Mouse (Mus musculus) limb, embryonic 14.5 days (tissue): ENCODE measurements around the gene Ubr1. TPM values are rescaled to one million over a fixed set of nuclear protein-coding genes. Genes with fewer than 3 reads are reported as not detected.

Experiments used
- ATAC-seq: fragments of 200-750 bp; cut with Nextera tagmentation; 2 replicates; pipeline ENCODE4 v1.8.0; 2017; ENCODE audit warnings: low read depth, moderate number of reproducible peaks, moderate TSS enrichment; ENCODE audit not compliant: low FRiP score
- DNase-seq: peaks from one replicate; pipeline ENCODE4 v3.0.0-alpha.2; 2015; ENCODE audit warnings: low spot score
- H3K27ac ChIP-seq: fragments of 300-500 bp; sonication (generic); replicated peaks from 2 replicates; pipeline ENCODE4 v1.5.1; 2014; ENCODE audit warnings: low read depth, mild to moderate bottlenecking, low read length, moderate library complexity, mixed read lengths
- H3K27me3 ChIP-seq: fragments of 300-500 bp; sonication (generic); 2 replicates; pipeline ENCODE4 v1.6.1; 2014; ENCODE audit warnings: low read length, mixed read lengths; ENCODE audit not compliant: control insufficient read depth, insufficient read depth
- H3K36me3 ChIP-seq: fragments of 300-500 bp; sonication (generic); 2 replicates; pipeline ENCODE4 v1.6.1; 2014; ENCODE audit warnings: mild to moderate bottlenecking, low read length, moderate library complexity, mixed read lengths; ENCODE audit not compliant: control insufficient read depth, insufficient read depth
- H3K4me1 ChIP-seq: fragments of 300-500 bp; sonication (generic); 2 replicates; pipeline ENCODE4 v1.6.1; 2014; ENCODE audit warnings: antibody characterized with exemption, low read length, mixed read lengths; ENCODE audit not compliant: control insufficient read depth, insufficient read depth
- H3K4me2 ChIP-seq: fragments of 300-500 bp; sonication (generic); replicated peaks from 2 replicates; pipeline ENCODE4 v1.6.1; 2014; ENCODE audit warnings: low read depth, mild to moderate bottlenecking, low read length, moderate library complexity; ENCODE audit not compliant: severe bottlenecking
- H3K4me3 ChIP-seq: fragments of 300-500 bp; sonication (generic); replicated peaks from 2 replicates; pipeline ENCODE4 v1.5.1; 2014; ENCODE audit warnings: low read length
- H3K9ac ChIP-seq: fragments of 300-500 bp; sonication (generic); 2 replicates; pipeline ENCODE4 v1.6.1; 2014; ENCODE audit warnings: mild to moderate bottlenecking, low read depth, low read length, moderate library complexity; ENCODE audit not compliant: severe bottlenecking
- H3K9me3 ChIP-seq: fragments of 300-500 bp; sonication (generic); 2 replicates; pipeline ENCODE4 v1.6.1; 2016; ENCODE audit warnings: low read length; ENCODE audit not compliant: control insufficient read depth
- POLR2A ChIP-seq: fragments of 200-500 bp; IDR thresholded peaks from 2 replicates; pipeline ENCODE4 v1.8.0; 2012; ENCODE audit warnings: inconsistent platforms, mild to moderate bottlenecking, moderate library complexity, borderline replicate concordance; ENCODE audit not compliant: insufficient read depth, insufficient read length; ENCODE audit errors: extremely low read depth
- WGBS: fragments of 180-500 bp; shearing (Covaris S2); extraction: QIAGEN DNeasy Blood & Tissue Kit; methylation state at CpG from one replicate; pipeline ENCODE4 v1.1.7; 2014; 5-methylcytosine and 5-hydroxymethylcytosine counted together
- microRNA-seq: library from miRNA; unstranded; fragments of <30 nt; microRNA quantifications from one replicate; pipeline ENCODE4, GENCODE M21; 2016
- polyA plus RNA-seq, 2 experiments: library from polyadenylated mRNA; depleted of rRNA in 1 of 2; stranded (reverse) in 1 of 2; unstranded in 1 of 2; fragments of >200 nt; fragmentation: Nextera tagmentation in 1 of 2; extraction: Ambion mirVana in 1 of 2; gene quantifications; 2 replicates each; pipeline versions ENCODE4 v1.2.1 to v1.2.3; 2012 to 2014

Gene Ubr1
- polyA plus RNA-seq, 2 experiments: 16.8 to 22.6 TPM

DNA sequence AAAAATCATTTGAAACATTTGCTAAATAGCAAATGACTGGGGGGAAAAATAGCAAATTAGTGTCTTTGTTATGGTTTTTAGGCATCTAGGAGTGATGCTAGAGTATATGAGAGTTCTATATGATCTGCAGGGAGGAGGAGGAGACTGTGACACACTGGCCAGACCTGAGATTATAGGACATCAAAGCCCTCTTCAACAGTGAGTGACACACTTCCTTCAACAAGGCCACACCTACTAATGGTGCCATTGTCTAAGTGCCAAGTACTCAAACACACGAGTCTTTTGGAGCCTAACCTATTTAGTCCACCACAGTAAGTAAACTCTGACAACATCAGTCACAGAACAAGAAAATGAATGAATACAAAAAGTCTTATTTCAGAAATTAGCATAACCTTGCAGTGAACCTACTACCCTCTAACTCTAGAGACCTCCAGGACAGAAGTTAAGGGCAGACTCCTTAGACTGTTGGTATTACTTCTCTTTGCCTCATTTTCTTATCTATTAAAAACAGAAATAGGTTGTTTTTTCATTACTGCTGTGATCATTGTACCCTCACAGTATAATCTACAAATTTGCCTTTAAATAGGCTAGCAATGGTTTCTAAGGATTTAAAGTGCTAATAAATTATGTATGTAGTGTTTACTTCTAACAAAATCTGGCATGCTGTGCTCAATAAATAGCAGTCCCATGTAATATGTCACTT is 143.4 kb downstream of the Ubr1 start:
- no peak for ATAC-seq
- no peak for TF ChIP-seq POLR2A
- Histone ChIP-seq H3K36me3 (no peaks in the 10 kb centered on the region), H3K9me3 (no peaks in the 10 kb centered on the region), H3K9ac (no peak overlapping the region), H3K4me3 (no peak overlapping the region), H3K27ac (no peak overlapping the region), H3K27me3 (no peaks in the 10 kb centered on the region), H3K4me2 (no peak overlapping the region), H3K4me1 (no peaks in the 10 kb centered on the region)
- no peak for DNase-seq
- WGBS: 63% methylated on average over 1 of the region's 1 CpGs

Small RNA genes lying within 50 kb of the gene (microRNA-seq; reads per million reads assigned to microRNA genes)
- gene Gm44325: not detected

Other genes with a start within 250 kb of the Ubr1 start
- 37.8 and 48.7 TPM in 2 replicates for gene Cdan1, start 120.6 kb downstream of the Ubr1 start, polyA plus RNA-seq (2012; rRNA removed)
- gene Cdan1, start 120.6 kb downstream of the Ubr1 start, polyA plus RNA-seq (2014; fragmentation: Nextera tagmentation; extraction: Ambion mirVana): 11.3 and 11.5 TPM in 2 replicates
- gene Ttbk2, start 120.1 kb downstream of the Ubr1 start, polyA plus RNA-seq (2012; rRNA removed): 6.7 TPM in 2 replicates
- gene Ttbk2, start 120.1 kb downstream of the Ubr1 start, polyA plus RNA-seq (2014; fragmentation: Nextera tagmentation; extraction: Ambion mirVana): 5.4 and 5.5 TPM in 2 replicates
- gene Tmem62, start 6.3 kb upstream of the Ubr1 start, polyA plus RNA-seq (2012; rRNA removed): 2.9 and 3.0 TPM in 2 replicates
- 1.4 and 1.5 TPM in 2 replicates for gene Tmem62, start 6.3 kb upstream of the Ubr1 start, polyA plus RNA-seq (2014; fragmentation: Nextera tagmentation; extraction: Ambion mirVana)
- 36.9 and 39.9 TPM in 2 replicates for gene Ccndbp1, start 37.7 kb upstream of the Ubr1 start, polyA plus RNA-seq (2012; rRNA removed)
- 40.2 and 40.7 TPM in 2 replicates for gene Ccndbp1, start 37.7 kb upstream of the Ubr1 start, polyA plus RNA-seq (2014; fragmentation: Nextera tagmentation; extraction: Ambion mirVana)
- gene Epb42, start 66.4 kb upstream of the Ubr1 start, polyA plus RNA-seq (2012; rRNA removed): 0.38 and 0.77 TPM in 2 replicates
- gene Epb42, start 66.4 kb upstream of the Ubr1 start, polyA plus RNA-seq (2014; fragmentation: Nextera tagmentation; extraction: Ambion mirVana): 0.98 TPM in 1 of 2 replicates, not detected in the other
- 0.08 and 0.10 TPM in 2 replicates for gene Tgm5, start 115.1 kb upstream of the Ubr1 start, polyA plus RNA-seq (2012; rRNA removed)
- gene Tgm5, start 115.1 kb upstream of the Ubr1 start, polyA plus RNA-seq (2014; fragmentation: Nextera tagmentation; extraction: Ambion mirVana): not detected in 2 replicates
- gene Tgm7, start 139.1 kb upstream of the Ubr1 start, polyA plus RNA-seq (2012; rRNA removed): 0.05 and 0.06 TPM in 2 replicates
- not detected in 2 replicates for gene Tgm7, start 139.1 kb upstream of the Ubr1 start, polyA plus RNA-seq (2014; fragmentation: Nextera tagmentation; extraction: Ambion mirVana)
- gene Adal, start 169.7 kb upstream of the Ubr1 start, polyA plus RNA-seq (2012; rRNA removed): 15.0 and 16.8 TPM in 2 replicates
- 17.8 and 19.5 TPM in 2 replicates for gene Adal, start 169.7 kb upstream of the Ubr1 start, polyA plus RNA-seq (2014; fragmentation: Nextera tagmentation; extraction: Ambion mirVana)
- gene Lcmt2, start 169.9 kb upstream of the Ubr1 start, polyA plus RNA-seq (2012; rRNA removed): 9.4 and 10.3 TPM in 2 replicates
- 19.9 and 21.3 TPM in 2 replicates for gene Lcmt2, start 169.9 kb upstream of the Ubr1 start, polyA plus RNA-seq (2014; fragmentation: Nextera tagmentation; extraction: Ambion mirVana)
- 53.6 and 66.3 TPM in 2 replicates for gene Tubgcp4, start 199.9 kb upstream of the Ubr1 start, polyA plus RNA-seq (2012; rRNA removed)
- gene Tubgcp4, start 199.9 kb upstream of the Ubr1 start, polyA plus RNA-seq (2014; fragmentation: Nextera tagmentation; extraction: Ambion mirVana): 47.9 and 49.4 TPM in 2 replicates
- gene Zscan29, start 200.4 kb upstream of the Ubr1 start, polyA plus RNA-seq (2012; rRNA removed): 6.8 and 7.2 TPM in 2 replicates
- gene Zscan29, start 200.4 kb upstream of the Ubr1 start, polyA plus RNA-seq (2014; fragmentation: Nextera tagmentation; extraction: Ambion mirVana): 9.2 and 10.2 TPM in 2 replicates